Mouse (Mus musculus) gastrocnemius, adult 2 months (tissue): ENCODE measurements around the gene 4930518I15Rik. TPM values are rescaled to one million over a fixed set of nuclear protein-coding genes. Genes with fewer than 3 reads are reported as not detected.
A peak's percentile ranks its signal among the peaks of the same experiment; 100 is the strongest.

Experiments
- DNase-seq: peaks from one replicate; pipeline ENCODE4 v3.0.0; 2022
- H3K27ac ChIP-seq: fragments of 200-600 bp; 2 replicates; pipeline ENCODE4 v1.8.1; 2022; ENCODE audit warnings: mild to moderate bottlenecking
- H3K4me3 ChIP-seq: fragments of 200-600 bp; 2 replicates; pipeline ENCODE4 v1.8.1; 2022; ENCODE audit warnings: mild to moderate bottlenecking, moderate library complexity
- CTCF ChIP-seq: fragments of 200-600 bp; IDR thresholded peaks from 2 replicates; pipeline ENCODE4 v1.8.1; 2022; ENCODE audit warnings: antibody characterized with exemption, mild to moderate bottlenecking, moderate library complexity
- intact Hi-C: fragments of 180-260 bp; cut with DNase I; formaldehyde crosslinking; loops from one replicate; pipeline ENCODE4 v1.15.1; 2025
- total RNA-seq, 2 experiments: library from RNA; stranded (reverse); gene quantifications; 2 replicates each; pipeline ENCODE4 v1.2.3; 2021

4930518I15Rik gene
- total RNA-seq, 2 experiments from 2014 or later: 0.73 to 0.79 TPM

DNA sequence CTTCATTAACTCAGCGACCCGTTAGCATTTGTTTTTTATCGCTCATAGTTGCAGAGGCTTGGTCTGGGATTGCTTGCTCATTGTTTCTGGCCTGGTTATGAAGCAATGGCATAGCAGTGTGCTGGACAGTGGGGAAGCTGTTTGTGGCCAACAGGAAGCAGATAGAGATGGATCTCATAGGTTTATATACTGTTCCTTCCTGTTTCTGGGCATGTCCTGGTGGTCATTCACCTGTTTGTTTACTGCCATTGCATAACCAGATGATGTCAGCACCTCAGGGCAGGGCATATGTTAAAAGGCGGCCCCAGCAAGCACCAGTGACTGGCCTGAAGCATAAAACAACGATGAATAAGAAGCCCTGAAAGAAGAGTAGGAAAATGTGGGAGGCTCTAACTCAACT lies 7.2 kb downstream of the 4930518I15Rik start:
- intact Hi-C loops: no loop called here
- no peak for DNase-seq
- no peak for TF ChIP-seq CTCF
- Histone ChIP-seq H3K27ac (no peak overlapping the region), H3K4me3 (no peak overlapping the region)

- TF ChIP-seq CTCF: no peak
- DNase-seq: no peak
- intact Hi-C loops: loop anchor here (5.0 kb wide), 1 partner anchor 36 kb away; no protein-coding TSS in a partner anchor
- Histone ChIP-seq H3K4me3 (no peak overlapping the region), H3K27ac (no peak overlapping the region)
Observed at GRCm38 (mm10) chr2:156848526-156849182, 9.1 kb downstream of the 4930518I15Rik start.

DNA sequence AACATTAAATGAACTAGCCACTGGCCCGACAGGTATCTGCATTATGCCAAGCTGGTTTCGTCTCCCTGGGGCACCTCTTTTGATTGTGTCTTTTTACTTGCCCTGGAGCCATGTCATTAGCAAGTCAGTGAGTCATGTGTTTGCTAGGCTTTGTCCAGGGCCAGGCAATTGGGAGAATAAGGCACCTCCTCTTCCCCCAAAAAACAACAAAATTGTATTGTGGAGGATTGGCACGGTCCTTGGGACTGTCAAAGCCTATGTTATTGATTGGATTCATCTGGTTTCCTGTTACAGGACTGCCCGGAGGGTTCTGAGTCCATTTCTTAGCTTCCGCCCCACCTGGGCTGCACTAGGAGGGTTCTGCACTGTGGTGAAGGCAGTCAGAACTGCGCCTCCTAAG lies 10.1 kb downstream of the 4930518I15Rik start:
- Histone ChIP-seq H3K4me3 (no peak overlapping the region), H3K27ac (no peak overlapping the region)
- DNase-seq: no peak
- TF ChIP-seq CTCF: no peak
- intact Hi-C loops: loop anchor here (5.0 kb wide), 1 partner anchor 35 kb away; no protein-coding TSS in a partner anchor

GRCm38 (mm10) chr2:156844715-156845114 lies 13.0 kb downstream of the 4930518I15Rik start:
- no peak for DNase-seq
- no peak for TF ChIP-seq CTCF
- Histone ChIP-seq H3K4me3 (no peak overlapping the region), H3K27ac (no peak overlapping the region)
- intact Hi-C loops: loop anchor here (5.0 kb wide), 1 partner anchor 32 kb away; no protein-coding TSS in a partner anchor

DNA sequence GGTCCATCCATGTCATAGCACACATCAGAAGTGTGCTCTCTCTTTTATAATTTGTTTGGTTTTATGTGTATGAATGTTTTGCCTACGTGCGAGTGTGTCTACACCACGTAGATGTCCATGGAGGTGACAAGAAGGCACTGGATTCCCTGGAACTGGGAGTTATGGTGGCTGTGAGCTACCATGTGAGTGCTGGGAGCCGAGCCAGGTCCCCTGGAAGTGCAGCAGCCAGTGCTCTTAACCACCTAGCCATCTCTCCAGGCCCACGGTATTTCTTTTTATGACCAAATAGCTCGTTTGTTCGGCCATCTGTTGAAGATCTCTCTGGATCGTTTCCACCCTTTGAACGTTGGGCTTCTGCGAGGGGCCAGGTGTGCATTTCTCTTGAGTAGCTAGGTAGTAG lies 14.4 kb downstream of the 4930518I15Rik start:
- no peak for TF ChIP-seq CTCF
- no peak overlapping the region for H3K27ac ChIP-seq
- intact Hi-C loops: no loop called here
- DNase-seq: no peak
- H3K4me3 ChIP-seq: no peak overlapping the region

GRCm38 (mm10) chr2:156842711-156843110 lies 15.0 kb downstream of the 4930518I15Rik start:
- intact Hi-C loops: no loop called here
- DNase-seq: no peak
- TF ChIP-seq CTCF: no peak
- Histone ChIP-seq H3K27ac (no peak overlapping the region), H3K4me3 (no peak overlapping the region)

GRCm38 (mm10) chr2:156841841-156842706 lies 15.7 kb downstream of the 4930518I15Rik start:
- Histone ChIP-seq H3K27ac (peak overlapping the region; percentile 13; the same call in 1 of the 2 replicates), H3K4me3 (peak overlapping the region; percentile 83)
- TF ChIP-seq CTCF: peak; percentile 21; the same call in 1 of the 2 replicates
- peak; percentile 81 for DNase-seq
- intact Hi-C loops: no loop called here

GRCm38 (mm10) chr2:156841028-156841840 lies 16.5 kb downstream of the 4930518I15Rik start:
- H3K27ac ChIP-seq: peak overlapping the region; percentile 74; the same call in 1 of the 2 replicates
- TF ChIP-seq CTCF: no peak
- DNase-seq: peak; percentile 46
- H3K4me3 ChIP-seq: peak overlapping the region; percentile 83
- intact Hi-C loops: no loop called here

GRCm38 (mm10) chr2:156840301-156841027 lies 17.3 kb downstream of the 4930518I15Rik start:
- intact Hi-C loops: no loop called here
- no peak for TF ChIP-seq CTCF
- DNase-seq: peak; percentile 26
- H3K4me3 ChIP-seq: peak overlapping the region; percentile 83
- H3K27ac ChIP-seq: peak overlapping the region; percentile 74

DNA sequence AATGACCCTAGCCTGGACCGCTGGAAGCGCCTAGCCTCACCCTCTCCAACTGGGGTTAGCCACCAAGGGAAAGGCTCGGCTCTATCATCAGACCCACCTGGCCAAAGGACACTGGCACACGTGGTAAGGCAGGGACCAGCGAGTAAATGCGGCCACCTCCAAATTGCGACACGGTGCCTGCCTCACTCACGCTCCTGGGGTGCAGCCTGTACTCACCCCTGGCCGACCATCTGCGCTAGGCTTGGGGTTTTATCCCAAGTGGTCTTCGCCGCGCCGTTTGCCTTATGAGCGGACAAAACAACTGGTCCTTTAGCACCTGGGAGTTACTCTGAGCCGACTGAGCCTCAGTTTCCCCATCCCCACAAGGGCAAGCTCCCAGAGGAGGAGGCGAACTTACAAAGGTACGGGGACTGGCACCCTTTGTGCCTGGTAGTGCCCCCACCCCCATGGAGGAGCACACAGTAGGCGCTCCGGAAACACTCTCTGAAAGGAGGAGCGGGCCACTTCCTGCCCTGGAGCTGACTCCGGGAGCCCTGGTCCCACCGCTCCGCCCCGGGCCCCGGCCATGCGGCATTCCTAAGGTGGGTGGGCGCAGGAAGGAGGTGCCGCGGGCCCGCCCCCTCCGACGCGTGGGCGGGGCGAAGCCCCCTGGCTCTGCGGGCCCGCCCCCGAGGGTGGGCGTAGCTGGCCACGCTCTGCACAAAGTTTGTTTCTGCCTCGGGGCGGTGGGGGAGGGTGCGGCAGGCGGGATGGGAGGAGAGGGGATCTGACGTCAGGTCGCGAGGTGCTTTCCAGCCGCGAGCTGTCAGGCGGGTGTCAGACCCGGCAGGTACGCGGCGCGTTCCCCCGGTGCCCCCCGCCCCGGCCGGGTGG lies 18.2 kb downstream of the 4930518I15Rik start, which contains the start of gene Tgif2:
Tgif2 (plus strand) TSS at position 689 of the 873 bp plus-strand sequence.
- H3K4me3 ChIP-seq: peak within 1 kb of the TSS; percentile 83
- TF ChIP-seq CTCF: no peak
- H3K27ac ChIP-seq: peak within 1 kb of the TSS; percentile 74
- intact Hi-C loops: no loop called here
- DNase-seq: peak; percentile 49

DNA sequence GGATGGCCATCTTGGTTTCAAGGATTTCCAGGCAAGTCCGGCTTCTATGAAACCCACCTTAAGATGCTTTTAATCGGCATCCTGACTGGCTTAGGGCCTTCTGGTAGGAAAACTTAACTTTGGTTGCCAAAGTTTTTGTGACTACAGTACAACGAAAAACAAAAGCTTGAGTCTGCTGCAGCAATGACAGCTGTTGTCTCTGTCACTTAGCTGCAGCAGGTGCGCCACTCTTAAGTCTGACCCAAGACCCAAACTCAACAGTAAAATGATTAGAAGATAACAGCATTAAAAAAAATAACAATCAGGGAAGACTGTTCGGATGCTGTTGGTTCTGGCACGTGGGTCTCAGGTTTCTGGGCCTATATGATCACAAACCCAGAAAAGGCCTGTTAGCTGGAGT lies 18.9 kb downstream of the 4930518I15Rik start:
- intact Hi-C loops: no loop called here

More for the DNA sequence above, 18.9 kb downstream of the 4930518I15Rik start:
- no peak for TF ChIP-seq CTCF
- no peak for DNase-seq
- no peak overlapping the region for H3K4me3 ChIP-seq
- no peak overlapping the region for H3K27ac ChIP-seq
